Mouse (Mus musculus) neural tube, embryonic 15.5 days (tissue): ENCODE results near the gene Mta2. TPM values are rescaled to one million over a fixed set of nuclear protein-coding genes. Genes with fewer than 3 reads are reported as not detected.

ENCODE experiments used
- ATAC-seq: fragments of 200-750 bp; cut with Nextera tagmentation; 2 replicates; pipeline ENCODE4 v1.8.0; 2017; ENCODE audit warnings: mild to moderate bottlenecking, moderate TSS enrichment, moderate library complexity; ENCODE audit not compliant: low FRiP score
- H3K27ac ChIP-seq: fragments of 300-500 bp; sonication (generic); replicated peaks from 2 replicates; pipeline ENCODE4 v1.5.1; 2015; ENCODE audit warnings: mild to moderate bottlenecking, inconsistent platforms
- H3K27me3 ChIP-seq: fragments of 300-500 bp; sonication (generic); replicated peaks from 2 replicates; pipeline ENCODE4 v1.6.1; 2015; ENCODE audit warnings: inconsistent platforms
- H3K36me3 ChIP-seq: fragments of 300-500 bp; sonication (generic); 2 replicates; pipeline ENCODE4 v1.6.1; 2015; ENCODE audit warnings: inconsistent platforms
- H3K4me1 ChIP-seq: fragments of 300-500 bp; sonication (generic); 2 replicates; pipeline ENCODE4 v1.6.1; 2015; ENCODE audit warnings: inconsistent platforms
- H3K4me2 ChIP-seq: fragments of 300-500 bp; sonication (generic); 2 replicates; pipeline ENCODE4 v1.6.1; 2015; ENCODE audit warnings: inconsistent platforms, mild to moderate bottlenecking, moderate library complexity
- H3K4me3 ChIP-seq: fragments of 300-500 bp; sonication (generic); replicated peaks from 2 replicates; pipeline ENCODE4 v1.5.1; 2015; ENCODE audit warnings: mild to moderate bottlenecking, inconsistent platforms
- H3K9ac ChIP-seq: fragments of 300-500 bp; sonication (generic); replicated peaks from 2 replicates; pipeline ENCODE4 v1.6.1; 2015; ENCODE audit warnings: mild to moderate bottlenecking, inconsistent platforms
- H3K9me3 ChIP-seq: fragments of 300-500 bp; sonication (generic); replicated peaks from 2 replicates; pipeline ENCODE4 v1.6.1; 2016; ENCODE audit warnings: inconsistent platforms
- WGBS: fragments of 180-500 bp; shearing (Covaris S2); methylation state at CpG from one replicate; pipeline ENCODE4 v1.1.7; 2015; ENCODE audit warnings: mixed read lengths; 5-methylcytosine and 5-hydroxymethylcytosine counted together
- polyA plus RNA-seq: library from polyadenylated mRNA; unstranded; fragments of >200 nt; fragmentation: Nextera tagmentation; extraction: Ambion mirVana; gene quantifications from 2 replicates; pipeline ENCODE4 v1.2.1, GENCODE M21; 2015

The Mta2 gene
- polyA plus RNA-seq, 1 experiment from 2014 or later = 94.8 TPM

- ATAC-seq = peak; percentile 34
- Histone ChIP-seq H3K4me2 (peak overlapping the region; percentile 80), H3K9ac (peak overlapping the region; percentile 53), H3K27ac (peak overlapping the region; percentile 75), H3K4me1 (peaks cover 61% of the 10 kb centered on the region), H3K36me3 (no peaks in the 10 kb centered on the region), H3K9me3 (no peaks in the 10 kb centered on the region), H3K4me3 (peak overlapping the region; percentile 48), H3K27me3 (peaks cover 49% of the 10 kb centered on the region)
- WGBS = under 1% methylated on average over 49 of the region's 53 CpGs
Measured at GRCm38 (mm10) chr19:8989567-8990431, 48.1 kb downstream of the Mta2 start.

- Histone ChIP-seq H3K4me2 (peak overlapping the region; percentile 80), H3K36me3 (no peaks in the 10 kb centered on the region), H3K27ac (peak overlapping the region; percentile 45; the same call in 1 of the 2 replicates), H3K9ac (peak overlapping the region; percentile 32; the same call in 1 of the 2 replicates), H3K27me3 (peaks cover 49% of the 10 kb centered on the region), H3K4me3 (peak overlapping the region; percentile 48), H3K9me3 (no peaks in the 10 kb centered on the region), H3K4me1 (peaks cover 53% of the 10 kb centered on the region)
- peak; percentile 32 for ATAC-seq
- WGBS = 26% methylated on average over 15 of the region's 15 CpGs
Measured at GRCm38 (mm10) chr19:8990432-8991102, 48.9 kb downstream of the Mta2 start.

GRCm38 (mm10) chr19:8991245-8991870, 49.7 kb downstream of the Mta2 start:
- Histone ChIP-seq H3K4me2 (peak overlapping the region; percentile 80), H3K27me3 (peaks cover 49% of the 10 kb centered on the region)
- 80% methylated on average over 4 of the region's 4 CpGs for WGBS

GRCm38 (mm10) chr19:8991871-8992735, 50.4 kb downstream of the Mta2 start:
- peak overlapping the region; percentile 80 for H3K4me2 ChIP-seq
- no peak overlapping the region for H3K9ac ChIP-seq
- peaks cover 48% of the 10 kb centered on the region for H3K4me1 ChIP-seq
- no peaks in the 10 kb centered on the region for H3K9me3 ChIP-seq
- H3K36me3 ChIP-seq = no peaks in the 10 kb centered on the region
- H3K27me3 ChIP-seq = peaks cover 49% of the 10 kb centered on the region
- no peak overlapping the region for H3K4me3 ChIP-seq
- no peak for ATAC-seq
- 78% methylated on average over 13 of the region's 13 CpGs for WGBS
- peak overlapping the region; percentile 48 for H3K27ac ChIP-seq

More at GRCm38 (mm10) chr19:8991245-8991870, 49.7 kb downstream of the Mta2 start:
- no peak overlapping the region for H3K9ac ChIP-seq
- H3K4me1 ChIP-seq = peaks cover 48% of the 10 kb centered on the region
- ATAC-seq = no peak
- no peak overlapping the region for H3K27ac ChIP-seq
- H3K4me3 ChIP-seq = peak overlapping the region; percentile 48; the same call in 1 of the 2 replicates
- no peaks in the 10 kb centered on the region for H3K36me3 ChIP-seq
- H3K9me3 ChIP-seq = no peaks in the 10 kb centered on the region

GRCm38 (mm10) chr19:8992769-8993624, 51.3 kb downstream of the Mta2 start:
- H3K36me3 ChIP-seq = no peaks in the 10 kb centered on the region
- peaks cover 56% of the 10 kb centered on the region for H3K4me1 ChIP-seq
- peaks cover 41% of the 10 kb centered on the region for H3K27me3 ChIP-seq
- H3K9ac ChIP-seq = no peak overlapping the region
- H3K9me3 ChIP-seq = no peaks in the 10 kb centered on the region
- no peak for ATAC-seq
- 28% methylated on average over 12 of the region's 12 CpGs for WGBS
- H3K27ac ChIP-seq = peak overlapping the region; percentile 48
- H3K4me3 ChIP-seq = no peak overlapping the region
- peak overlapping the region; percentile 80 for H3K4me2 ChIP-seq

- no peak overlapping the region for H3K9ac ChIP-seq
- peaks cover 35% of the 10 kb centered on the region for H3K27me3 ChIP-seq
- no peaks in the 10 kb centered on the region for H3K9me3 ChIP-seq
- 55% methylated on average over 2 of the region's 2 CpGs for WGBS
- no peak overlapping the region for H3K27ac ChIP-seq
- no peak for ATAC-seq
- H3K36me3 ChIP-seq = no peaks in the 10 kb centered on the region
- no peak overlapping the region for H3K4me2 ChIP-seq
- H3K4me1 ChIP-seq = peaks cover 53% of the 10 kb centered on the region
- no peak overlapping the region for H3K4me3 ChIP-seq
Measured at GRCm38 (mm10) chr19:8993625-8993912, 51.9 kb downstream of the Mta2 start.

- Histone ChIP-seq H3K27ac (no peak overlapping the region), H3K36me3 (no peaks in the 10 kb centered on the region), H3K9ac (no peak overlapping the region), H3K4me1 (peaks cover 39% of the 10 kb centered on the region), H3K4me3 (no peak overlapping the region), H3K9me3 (no peaks in the 10 kb centered on the region), H3K27me3 (peaks cover 21% of the 10 kb centered on the region), H3K4me2 (no peak overlapping the region)
- ATAC-seq = no peak
- WGBS = 83% methylated on average over 10 of the region's 10 CpGs
Measured at GRCm38 (mm10) chr19:8994813-8995607, 53.3 kb downstream of the Mta2 start.

GRCm38 (mm10) chr19:8996601-8997000, 54.9 kb downstream of the Mta2 start:
- Histone ChIP-seq H3K4me2 (no peak overlapping the region), H3K9me3 (no peaks in the 10 kb centered on the region), H3K9ac (no peak overlapping the region), H3K27ac (no peak overlapping the region), H3K36me3 (no peaks in the 10 kb centered on the region), H3K4me3 (no peak overlapping the region), H3K4me1 (peaks cover 25% of the 10 kb centered on the region), H3K27me3 (peaks cover 6% of the 10 kb centered on the region; the same call in 1 of the 2 replicates)
- WGBS = 91% methylated on average over 6 of the region's 6 CpGs
- no peak for ATAC-seq

GRCm38 (mm10) chr19:8997546-8997945, 55.9 kb downstream of the Mta2 start:
- no peak overlapping the region for H3K4me3 ChIP-seq
- H3K4me1 ChIP-seq = peaks cover 19% of the 10 kb centered on the region
- ATAC-seq = peak; percentile 62; the same call in 1 of the 2 replicates
- no peaks in the 10 kb centered on the region for H3K9me3 ChIP-seq
- H3K27ac ChIP-seq = peak overlapping the region; percentile 56
- H3K4me2 ChIP-seq = no peak overlapping the region
- 71% methylated on average over 4 of the region's 4 CpGs for WGBS
- no peaks in the 10 kb centered on the region for H3K27me3 ChIP-seq
- no peak overlapping the region for H3K9ac ChIP-seq
- H3K36me3 ChIP-seq = no peaks in the 10 kb centered on the region

- ATAC-seq = no peak
- Histone ChIP-seq H3K9ac (no peak overlapping the region), H3K27ac (no peak overlapping the region), H3K4me2 (no peak overlapping the region), H3K27me3 (no peaks in the 10 kb centered on the region), H3K9me3 (no peaks in the 10 kb centered on the region), H3K4me1 (peaks cover 12% of the 10 kb centered on the region), H3K4me3 (no peak overlapping the region), H3K36me3 (no peaks in the 10 kb centered on the region)
- 79% methylated on average over 6 of the region's 6 CpGs for WGBS
Measured at GRCm38 (mm10) chr19:8998546-8998945, 56.9 kb downstream of the Mta2 start.
